Mouse (Mus musculus) hindbrain, embryonic 14.5 days (tissue): ENCODE data around the gene Slc9a8. TPM values are rescaled to one million over a fixed set of nuclear protein-coding genes. Genes with fewer than 3 reads are reported as not detected.

Experiments
- ATAC-seq: fragments of 200-750 bp; cut with Nextera tagmentation; 2 replicates; pipeline ENCODE4 v1.8.0; 2017; ENCODE audit warnings: moderate number of reproducible peaks, mild to moderate bottlenecking, moderate TSS enrichment, moderate library complexity; ENCODE audit not compliant: low FRiP score
- DNase-seq: peaks from one replicate; pipeline ENCODE4 v3.0.0-alpha.2; 2015; ENCODE audit warnings: low spot score
- H3K27ac ChIP-seq: fragments of 300-500 bp; sonication (generic); 2 replicates; pipeline ENCODE4 v1.5.1; 2014; ENCODE audit warnings: mild to moderate bottlenecking, moderate library complexity
- H3K27me3 ChIP-seq: fragments of 300-500 bp; sonication (generic); 2 replicates; pipeline ENCODE4 v1.6.1; 2014; ENCODE audit warnings: mild to moderate bottlenecking, low read length, mixed read lengths; ENCODE audit not compliant: control insufficient read depth, insufficient read depth
- H3K36me3 ChIP-seq: fragments of 300-500 bp; sonication (generic); replicated peaks from 2 replicates; pipeline ENCODE4 v1.6.1; 2014; ENCODE audit not compliant: control insufficient read depth, insufficient read depth
- H3K4me1 ChIP-seq: fragments of 300-500 bp; sonication (generic); replicated peaks from 2 replicates; pipeline ENCODE4 v1.6.1; 2014; ENCODE audit warnings: antibody characterized with exemption, low read length, mixed read lengths; ENCODE audit not compliant: control insufficient read depth, insufficient read depth
- H3K4me2 ChIP-seq: fragments of 300-500 bp; sonication (generic); replicated peaks from 2 replicates; pipeline ENCODE4 v1.6.1; 2014; ENCODE audit warnings: mild to moderate bottlenecking, moderate library complexity
- H3K4me3 ChIP-seq: fragments of 300-500 bp; sonication (generic); replicated peaks from 2 replicates; pipeline ENCODE4 v1.5.1; 2014; ENCODE audit warnings: mild to moderate bottlenecking, low read length
- H3K9ac ChIP-seq: fragments of 300-500 bp; sonication (generic); 2 replicates; pipeline ENCODE4 v1.6.1; 2014
- H3K9me3 ChIP-seq: fragments of 300-500 bp; sonication (generic); 2 replicates; pipeline ENCODE4 v1.6.1; 2016; ENCODE audit warnings: low read length; ENCODE audit not compliant: control insufficient read depth
- WGBS: fragments of 180-500 bp; shearing (Covaris S2); extraction: QIAGEN DNeasy Blood & Tissue Kit; methylation state at CpG from one replicate; pipeline ENCODE4 v1.1.7; 2014; 5-methylcytosine and 5-hydroxymethylcytosine counted together
- polyA plus RNA-seq: library from polyadenylated mRNA; unstranded; fragments of >200 nt; fragmentation: Nextera tagmentation; extraction: Ambion mirVana; gene quantifications from 2 replicates; pipeline ENCODE4 v1.2.1, GENCODE M21; 2014

The Slc9a8 gene
- polyA plus RNA-seq, 1 experiment from 2014 or later: 22.6 TPM

DNA sequence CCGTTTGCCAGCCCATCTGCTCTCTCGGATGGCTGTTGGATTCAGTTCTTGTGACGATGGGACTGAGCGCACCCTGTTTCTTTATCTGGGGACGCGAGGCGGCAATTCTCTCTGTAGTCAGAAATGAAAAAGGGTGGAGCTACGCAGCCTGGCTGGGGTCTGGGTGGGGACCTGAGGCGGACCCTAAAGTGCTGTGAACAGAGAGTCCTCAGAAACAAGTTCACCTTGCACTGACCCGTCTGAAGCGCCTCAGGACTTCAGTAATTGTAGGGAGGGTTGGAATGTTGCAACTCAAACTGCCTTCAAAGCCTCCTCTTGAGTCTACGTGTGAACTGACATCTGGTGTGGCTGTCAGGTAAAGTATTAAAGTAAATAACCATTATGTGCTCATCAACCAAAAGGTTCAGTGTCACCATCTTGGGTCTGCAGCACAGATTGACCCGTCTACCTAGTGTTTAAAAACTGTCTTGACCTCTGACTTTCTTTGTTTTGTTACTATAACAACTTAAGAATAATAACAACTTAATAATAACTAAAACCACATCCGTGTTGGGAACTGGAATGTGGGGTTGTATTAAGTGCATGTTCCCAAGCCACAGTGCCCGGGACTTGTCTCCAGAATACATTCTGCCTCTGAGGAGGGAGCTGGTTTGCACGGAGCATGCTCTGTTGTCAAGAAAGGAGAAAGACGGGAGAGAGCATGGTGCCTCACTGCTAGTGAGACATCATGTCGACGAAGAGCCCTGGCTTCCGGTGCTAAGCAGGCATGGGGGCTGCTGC, 16.2 kb upstream of the Slc9a8 start:
- 82% methylated on average over 20 of the region's 20 CpGs for WGBS
- Histone ChIP-seq H3K9me3 (no peaks in the 10 kb centered on the region), H3K36me3 (no peaks in the 10 kb centered on the region), H3K27ac (no peak overlapping the region), H3K27me3 (no peaks in the 10 kb centered on the region), H3K4me1 (no peaks in the 10 kb centered on the region), H3K4me3 (no peak overlapping the region), H3K4me2 (no peak overlapping the region), H3K9ac (no peak overlapping the region)
- ATAC-seq: no peak
- no peak for DNase-seq

DNA sequence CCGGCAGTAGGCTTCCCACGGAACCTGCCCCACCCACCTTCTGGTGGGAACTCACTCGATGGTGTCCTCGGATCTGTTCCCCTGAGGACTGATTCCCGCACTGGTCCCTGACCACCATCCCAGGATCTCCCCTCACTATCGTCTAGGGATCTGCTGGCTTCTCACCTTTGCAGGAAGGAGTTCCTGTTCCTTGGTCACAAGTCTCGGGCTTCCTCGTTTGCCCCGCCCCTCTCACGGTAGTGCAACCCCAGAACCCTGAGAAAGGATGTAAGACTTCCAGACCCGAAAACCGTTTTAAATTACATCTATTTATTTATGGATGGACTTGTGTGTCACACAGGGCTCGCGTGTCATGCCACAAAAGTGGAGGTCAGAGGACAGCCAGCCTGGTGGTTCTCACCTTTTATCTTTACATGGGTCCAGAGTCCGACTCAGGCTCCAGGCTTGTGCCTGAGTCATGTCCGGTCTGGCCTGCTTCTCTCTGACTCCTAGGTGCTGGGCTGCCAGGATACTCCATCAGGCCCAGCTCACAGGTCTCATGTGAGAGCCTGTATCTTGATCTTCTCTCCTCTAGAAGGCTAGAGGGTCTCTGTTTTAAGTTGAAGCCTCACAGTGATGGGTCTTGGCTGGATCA, 14.1 kb upstream of the Slc9a8 start:
- WGBS: 96% methylated on average over 16 of the region's 16 CpGs
- H3K27me3 ChIP-seq: no peaks in the 10 kb centered on the region
- H3K4me2 ChIP-seq: no peak overlapping the region
- no peaks in the 10 kb centered on the region for H3K9me3 ChIP-seq
- no peak overlapping the region for H3K4me3 ChIP-seq
- no peaks in the 10 kb centered on the region for H3K4me1 ChIP-seq
- DNase-seq (no peak), ATAC-seq (no peak)
- H3K27ac ChIP-seq: no peak overlapping the region
- H3K36me3 ChIP-seq: no peaks in the 10 kb centered on the region
- H3K9ac ChIP-seq: no peak overlapping the region

DNA sequence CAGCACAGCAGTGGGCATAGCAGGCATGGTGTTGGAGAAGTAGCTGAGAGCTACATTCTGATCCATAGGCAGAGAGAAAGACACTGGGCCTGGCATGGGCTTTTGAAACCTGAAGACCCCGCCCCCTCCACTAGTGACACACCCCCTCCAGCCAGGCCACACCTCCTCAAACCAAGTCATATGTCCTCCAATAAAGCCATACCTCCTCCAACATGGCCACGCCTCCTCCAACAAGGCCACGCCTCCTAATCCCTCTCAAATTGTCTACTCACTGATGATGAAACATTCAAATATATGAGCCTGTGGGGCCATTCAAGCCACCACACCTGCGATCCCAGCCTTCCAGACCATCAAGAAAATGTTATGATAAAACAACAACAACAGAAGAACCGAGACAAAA, 7.1 kb upstream of the Slc9a8 start:
- Histone ChIP-seq H3K4me3 (no peak overlapping the region), H3K4me2 (no peak overlapping the region), H3K9ac (no peak overlapping the region), H3K27me3 (no peaks in the 10 kb centered on the region), H3K27ac (no peak overlapping the region), H3K9me3 (no peaks in the 10 kb centered on the region), H3K4me1 (no peaks in the 10 kb centered on the region), H3K36me3 (no peaks in the 10 kb centered on the region)
- ATAC-seq (no peak), DNase-seq (no peak)
- 90% methylated on average over 5 of the region's 5 CpGs for WGBS

DNA sequence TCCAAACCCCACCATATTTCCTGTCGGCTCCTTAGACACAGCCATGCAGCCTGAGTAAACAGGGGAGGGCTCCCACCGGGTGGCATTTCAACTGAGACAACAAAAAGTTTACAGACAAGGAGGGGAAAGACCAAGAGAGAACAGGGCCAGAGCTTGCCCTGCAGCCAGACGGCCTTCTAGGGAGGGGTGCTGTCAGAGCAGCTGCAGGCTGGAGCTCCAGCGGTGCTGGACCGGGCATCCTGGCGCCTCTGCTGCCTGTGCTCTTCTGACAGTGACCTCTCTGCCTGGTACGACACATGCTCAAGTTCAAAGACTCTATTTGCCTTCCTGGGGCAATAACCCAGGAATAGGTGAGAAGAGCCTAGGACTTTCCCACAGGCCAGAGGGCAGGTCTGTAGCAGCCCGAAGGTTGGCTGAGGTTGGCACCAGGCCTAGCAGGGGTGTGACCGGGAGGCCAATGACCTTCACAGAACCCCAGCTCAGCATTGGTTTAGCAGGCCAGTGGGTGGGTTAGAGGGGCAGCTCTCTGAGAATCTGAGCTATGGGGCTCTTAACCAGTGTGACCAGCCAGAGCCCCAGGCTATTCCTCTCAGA, 5.4 kb upstream of the Slc9a8 start:
- Histone ChIP-seq H3K4me2 (no peak overlapping the region), H3K27me3 (no peaks in the 10 kb centered on the region), H3K4me3 (no peak overlapping the region), H3K9me3 (no peaks in the 10 kb centered on the region), H3K27ac (no peak overlapping the region), H3K4me1 (0 out of 2 replicates have a peak, but pooled peaks cover 5% of the 10 kb centered on the region), H3K36me3 (no peaks in the 10 kb centered on the region), H3K9ac (no peak overlapping the region)
- WGBS: 74% methylated on average over 9 of the region's 9 CpGs
- ATAC-seq (no peak), DNase-seq (no peak)

DNA sequence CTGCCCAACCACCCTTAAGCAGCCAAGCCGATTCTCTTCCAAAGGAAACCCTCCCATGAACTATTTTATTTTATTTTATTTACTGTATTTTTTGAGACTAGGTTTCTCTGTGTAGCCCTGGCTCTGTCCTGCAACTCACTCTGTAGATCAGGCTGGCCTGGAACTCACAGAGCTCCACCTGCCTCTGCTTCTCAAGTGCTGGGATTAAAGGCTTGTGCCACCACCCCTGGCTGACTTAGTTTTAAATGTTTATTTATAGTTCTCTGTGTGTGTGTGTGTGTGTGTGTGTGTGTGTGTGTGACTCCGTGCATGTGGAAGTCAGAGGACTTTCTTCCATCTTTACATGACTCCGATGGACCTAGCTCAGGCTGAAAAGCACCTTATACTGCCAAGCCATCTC, 4.5 kb upstream of the Slc9a8 start:
- H3K4me3 ChIP-seq: no peak overlapping the region
- 86% methylated on average over 3 of the region's 3 CpGs for WGBS
- no peaks in the 10 kb centered on the region for H3K27me3 ChIP-seq
- peaks cover 5% of the 10 kb centered on the region; the same call in 1 of the 2 replicates for H3K4me1 ChIP-seq
- H3K27ac ChIP-seq: no peak overlapping the region
- DNase-seq (no peak), ATAC-seq (no peak)
- H3K9me3 ChIP-seq: no peaks in the 10 kb centered on the region
- no peak overlapping the region for H3K9ac ChIP-seq
- H3K36me3 ChIP-seq: no peaks in the 10 kb centered on the region
- no peak overlapping the region for H3K4me2 ChIP-seq

DNA sequence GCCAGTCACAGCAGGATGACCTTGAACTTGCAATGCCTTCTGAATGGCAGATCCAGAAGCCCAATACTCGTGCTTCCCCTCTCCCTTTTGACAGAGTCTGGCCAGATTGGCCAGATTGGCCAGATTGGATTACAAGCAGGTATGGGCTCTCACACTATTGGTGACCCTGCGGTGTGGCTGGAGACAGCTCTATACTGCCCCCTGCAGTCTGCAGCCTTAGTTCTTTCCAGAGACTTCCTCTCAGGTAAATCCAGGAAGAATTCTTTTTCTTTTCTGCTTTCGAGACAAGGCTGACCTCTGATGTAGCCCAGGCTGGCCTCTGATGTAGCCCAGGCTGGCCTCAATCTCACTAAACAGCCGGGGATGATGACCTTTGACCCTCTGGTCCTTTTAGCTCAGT, 3.8 kb upstream of the Slc9a8 start:
- no peak overlapping the region for H3K4me3 ChIP-seq
- 31% methylated on average over 4 of the region's 4 CpGs for WGBS

DNA sequence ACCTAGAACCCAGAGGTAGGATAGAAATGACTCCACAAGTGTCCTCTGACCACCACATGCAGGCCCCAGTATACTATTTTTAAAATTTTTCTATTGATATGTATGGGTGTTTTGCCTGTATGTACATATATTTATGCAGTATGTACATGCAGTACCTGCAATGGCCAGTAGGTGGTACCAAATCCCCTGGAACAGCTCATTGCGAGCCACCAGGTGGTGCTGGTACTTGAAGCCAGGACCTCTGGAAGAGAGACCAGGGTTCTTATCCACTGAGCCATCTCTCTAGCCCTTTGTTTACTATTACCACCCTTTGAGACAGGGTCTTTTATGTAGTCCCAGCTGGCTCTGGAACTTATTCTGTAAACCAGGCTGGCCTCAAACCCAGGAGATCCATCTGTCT, 2.3 kb upstream of the Slc9a8 start:
- Histone ChIP-seq H3K36me3 (peaks cover 5% of the 10 kb centered on the region; the same call in 1 of the 2 replicates), H3K27ac (no peak overlapping the region), H3K9ac (no peak overlapping the region), H3K4me3 (no peak overlapping the region), H3K27me3 (no peaks in the 10 kb centered on the region), H3K9me3 (no peaks in the 10 kb centered on the region), H3K4me2 (no peak overlapping the region), H3K4me1 (peaks cover 18% of the 10 kb centered on the region)
- 38% methylated on average over 1 of the region's 1 CpGs for WGBS
- no peak for ATAC-seq
- peak; percentile 67 for DNase-seq

More for the DNA sequence above, 3.8 kb upstream of the Slc9a8 start:
- Histone ChIP-seq H3K27ac (no peak overlapping the region), H3K36me3 (no peaks in the 10 kb centered on the region), H3K9me3 (no peaks in the 10 kb centered on the region), H3K4me2 (no peak overlapping the region), H3K9ac (no peak overlapping the region), H3K4me1 (peaks cover 12% of the 10 kb centered on the region), H3K27me3 (no peaks in the 10 kb centered on the region)
- DNase-seq: peak; percentile 79
- no peak for ATAC-seq

DNA sequence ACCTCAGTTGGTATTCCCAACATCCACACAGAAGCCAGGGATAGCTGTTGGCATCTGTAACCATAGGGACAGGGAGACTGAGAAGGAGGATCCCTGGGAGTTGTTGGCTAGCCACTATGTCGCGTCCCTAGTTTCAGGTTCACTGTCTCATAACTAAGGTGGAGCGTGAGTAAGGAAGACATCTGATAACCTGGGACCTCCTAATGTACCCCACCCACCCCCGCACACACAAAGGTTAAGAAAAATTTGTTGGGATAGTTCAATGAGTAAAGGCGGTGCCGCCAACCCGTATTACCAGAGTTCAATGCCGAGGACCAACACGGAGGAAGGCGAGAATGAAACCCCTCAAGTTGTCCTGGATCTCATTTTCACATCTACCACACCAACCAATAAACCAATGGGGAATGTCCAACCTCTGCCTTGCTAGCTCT, 686 bp upstream of the Slc9a8 start:
- peak overlapping the region; percentile 99 for H3K27ac ChIP-seq
- WGBS: 25% methylated on average over 10 of the region's 10 CpGs
- no peaks in the 10 kb centered on the region for H3K9me3 ChIP-seq
- DNase-seq (no peak), ATAC-seq (no peak)
- peak overlapping the region; percentile 97 for H3K9ac ChIP-seq
- H3K27me3 ChIP-seq: no peaks in the 10 kb centered on the region
- H3K36me3 ChIP-seq: peaks cover 22% of the 10 kb centered on the region
- H3K4me3 ChIP-seq: peak overlapping the region; percentile 86
- peaks cover 18% of the 10 kb centered on the region for H3K4me1 ChIP-seq
- H3K4me2 ChIP-seq: peak overlapping the region; percentile 88

DNA sequence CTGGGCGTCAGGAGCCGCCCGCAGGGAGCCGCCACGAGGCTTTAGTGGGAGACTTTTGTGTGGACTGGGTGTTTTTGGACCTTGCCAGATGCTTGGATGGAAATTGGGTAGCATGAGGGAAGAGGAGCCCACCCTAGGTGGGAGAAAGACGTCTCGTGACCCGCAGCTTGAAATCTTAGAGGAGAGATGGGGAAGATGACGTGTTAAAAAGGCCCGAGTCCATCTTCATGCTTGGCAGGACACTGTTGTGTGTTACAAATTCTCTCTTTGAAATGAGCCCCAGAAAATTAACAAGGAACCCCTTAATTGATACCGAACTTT, 598 bp downstream of the Slc9a8 start:
- ATAC-seq (no peak), DNase-seq (no peak)
- Histone ChIP-seq H3K27ac (peak overlapping the region; percentile 99), H3K27me3 (no peaks in the 10 kb centered on the region), H3K4me2 (peak overlapping the region; percentile 88), H3K4me1 (peaks cover 18% of the 10 kb centered on the region), H3K9ac (peak overlapping the region; percentile 97), H3K9me3 (no peaks in the 10 kb centered on the region), H3K4me3 (peak overlapping the region; percentile 86), H3K36me3 (peaks cover 34% of the 10 kb centered on the region)
- 7% methylated on average over 11 of the region's 11 CpGs for WGBS
